ENCODE assay signal across 8 mouse cellular contexts in genomic region chr1:59252762-59253161, GRCm38 (mm10). TPM values are rescaled to one million over a fixed set of nuclear protein-coding genes. Genes with fewer than 3 reads are reported as not detected.
DNase-seq lines count a peak whose midpoint lies in the region; ATAC-seq and TF ChIP-seq lines count a peak whose summit lies in the region.

No protein-coding gene starts in this region.

- peak overlapping the region; percentile 65 for H3K4me2 ChIP-seq in hindbrain, postnatal 0 days (ENCODE audit: low read depth, low read length)
- H3K4me2 ChIP-seq in liver, embryonic 16.5 days (ENCODE audit: low read depth, low read length) = peak overlapping the region; percentile 40

- H3K27ac ChIP-seq in hindbrain, postnatal 0 days = no peak overlapping the region
- no peak overlapping the region for H3K27ac ChIP-seq in liver, embryonic 16.5 days (ENCODE audit: low read length)

- WGBS in hindbrain, postnatal 0 days = 9% methylated on average over 5 of the region's 7 CpGs
- WGBS in liver, embryonic 16.5 days (ENCODE audit: insufficient replicate concordance) = 14% methylated on average over 7 of the region's 7 CpGs

- no peaks in the 10 kb centered on the region for H3K27me3 ChIP-seq in hindbrain, postnatal 0 days (ENCODE audit: insufficient read depth, low read length)
- no peaks in the 10 kb centered on the region for H3K27me3 ChIP-seq in liver, embryonic 16.5 days (ENCODE audit: control insufficient read depth, insufficient read depth, low read depth, low read length)

- no peak for TF ChIP-seq CTCF in hindbrain, postnatal 0 days (IDR thresholded peaks at IDR 0.05; ENCODE audit: low read depth)

- peak overlapping the region; percentile 30 for H3K4me3 ChIP-seq in hindbrain, postnatal 0 days (ENCODE audit: low read length)
- H3K4me3 ChIP-seq in liver, embryonic 16.5 days (ENCODE audit: low read depth, low read length) = no peak overlapping the region

- no peaks in the 10 kb centered on the region for H3K4me1 ChIP-seq in hindbrain, postnatal 0 days (ENCODE audit: insufficient read depth, low read length)
- no peaks in the 10 kb centered on the region for H3K4me1 ChIP-seq in liver, embryonic 16.5 days (ENCODE audit: control insufficient read depth, low read depth, low read length)

- DNase-seq in B cell, adult 2 months = peak; percentile 20 to 24
- DNase-seq in cerebellum, adult 9-10 months = peak; percentile 71
- peak; percentile 74 for DNase-seq in hindbrain, postnatal 0 days (ENCODE audit: low spot score)
- no peak for DNase-seq in adrenal gland, adult 18-20 months (ENCODE audit: low spot score in 2 of 2)
- DNase-seq in layer of hippocampus, adult 18-20 months (ENCODE audit: low spot score in 2 of 2) = no peak

- ATAC-seq in hindbrain, postnatal 0 days = peak; percentile 78
- no peak for ATAC-seq in liver, embryonic 16.5 days (ENCODE audit: low read depth)
- ATAC-seq in frontal cortex, adult (ENCODE audit: low TSS enrichment) = no peak
- no peak for ATAC-seq in megakaryocyte progenitor cell, adult 5-6 weeks (replicated peaks; ENCODE audit: poor library complexity)

- H3K36me3 ChIP-seq in hindbrain, postnatal 0 days (ENCODE audit: insufficient read depth, low read length) = no peaks in the 10 kb centered on the region
- no peaks in the 10 kb centered on the region for H3K36me3 ChIP-seq in liver, embryonic 16.5 days (ENCODE audit: control insufficient read depth, insufficient read depth)

- H3K9me3 ChIP-seq in hindbrain, postnatal 0 days (ENCODE audit: low read length) = no peaks in the 10 kb centered on the region
- no peaks in the 10 kb centered on the region for H3K9me3 ChIP-seq in liver, embryonic 16.5 days (replicated peaks; ENCODE audit: control insufficient read depth, low read length)

- H3K9ac ChIP-seq in hindbrain, postnatal 0 days (replicated peaks; ENCODE audit: low read length) = no peak overlapping the region
- H3K9ac ChIP-seq in liver, embryonic 16.5 days (ENCODE audit: low read depth, low read length) = no peak overlapping the region

RNA-seq across cellular contexts. Expression of gene Cdk15, which starts 3.9 kb away (rescaled TPM):
- total RNA-seq in hindbrain, postnatal 0 days (2014; rRNA removed) = 1.3 TPM in 2 replicates
- polyA plus RNA-seq in hindbrain, postnatal 0 days (2015; fragmentation: Nextera tagmentation; extraction: Ambion mirVana) = 1.5 and 1.8 TPM in 2 replicates
- polyA plus RNA-seq in liver, embryonic 16.5 days (2015; fragmentation: Nextera tagmentation; extraction: Ambion mirVana) = not detected in 2 replicates
- total RNA-seq in adrenal gland, adult 18-20 months (2021) = under 1 TPM in 1 of 2 experiments, not detected in 1; 0.33 TPM
- under 1 TPM; 0.42 to 0.53 TPM for total RNA-seq in layer of hippocampus, adult 18-20 months (2021)
- total RNA-seq in megakaryocyte progenitor cell, adult 5-6 weeks (2015) = not detected in 2 replicates
- not detected in 2 replicates for total RNA-seq in megakaryocyte progenitor cell, adult 5-6 weeks (2017)

RNA-seq across cellular contexts. Expression of gene Als2, which starts 15.7 kb away (rescaled TPM):
- 32.8 and 35.9 TPM in 2 replicates for total RNA-seq in hindbrain, postnatal 0 days (2014; rRNA removed)
- 11.6 and 12.1 TPM in 2 replicates for polyA plus RNA-seq in hindbrain, postnatal 0 days (2015; fragmentation: Nextera tagmentation; extraction: Ambion mirVana)
- 7.9 and 8.0 TPM in 2 replicates for polyA plus RNA-seq in liver, embryonic 16.5 days (2015; fragmentation: Nextera tagmentation; extraction: Ambion mirVana)
- 10 to 100 TPM in 1 of 2 experiments, 1 to 10 TPM in 1; 8.4 to 11.0 TPM for total RNA-seq in adrenal gland, adult 18-20 months (2021)
- 10 to 100 TPM; 45.7 to 48.0 TPM for total RNA-seq in layer of hippocampus, adult 18-20 months (2021)
- 4.1 and 6.4 TPM in 2 replicates for total RNA-seq in megakaryocyte progenitor cell, adult 5-6 weeks (2015)
- 8.8 and 12.9 TPM in 2 replicates for total RNA-seq in megakaryocyte progenitor cell, adult 5-6 weeks (2017)

Comparison
In these comparisons a context has a peak if more than half of its experiments do, and no peak if none do; other contexts are left out.
1. DNase-seq: peak in B cell, adult 2 months (2 of 2), cerebellum, adult 9-10 months (single experiment) and hindbrain, postnatal 0 days (single experiment); none in adrenal gland, adult 18-20 months (0 of 2) and layer of hippocampus, adult 18-20 months (0 of 2).